Mouse (Mus musculus) gastrocnemius, postnatal 14 days (tissue): Measurements from ENCODE around the gene Ank2. TPM values are rescaled to one million over a fixed set of nuclear protein-coding genes. Genes with fewer than 3 reads are reported as not detected.

Experiments
- DNase-seq: peaks from one replicate; pipeline ENCODE4 v3.0.0; 2021; ENCODE audit warnings: mixed read lengths
- intact Hi-C: fragments of 180-260 bp; cut with DNase I; formaldehyde crosslinking; loops from one replicate; pipeline ENCODE4 v1.15.1; 2025; ENCODE audit warnings: low total_unique reads
- total RNA-seq, 2 experiments: library from RNA; stranded (reverse); gene quantifications; 2 replicates each; pipeline ENCODE4 v1.2.3; 2021

Gene Ank2
- total RNA-seq, 2 experiments from 2014 or later, result 98.1 to 119 TPM

- DNase-seq, result no peak
- intact Hi-C loops, result no loop called here
Measured at GRCm38 (mm10) chr3:127108481-127108880, 390.7 kb downstream of the Ank2 start.

GRCm38 (mm10) chr3:127107281-127107680 is 391.9 kb downstream of the Ank2 start:
- intact Hi-C loops, result no loop called here
- peak; percentile 55 for DNase-seq

GRCm38 (mm10) chr3:127101326-127101725 is 397.8 kb downstream of the Ank2 start:
- no peak for DNase-seq
- intact Hi-C loops, result no loop called here

GRCm38 (mm10) chr3:127097745-127098144 is 401.4 kb downstream of the Ank2 start:
- no peak for DNase-seq
- intact Hi-C loops, result no loop called here

- intact Hi-C loops, result no loop called here
- no peak for DNase-seq
Measured at GRCm38 (mm10) chr3:127097106-127097505, 402.0 kb downstream of the Ank2 start.

- DNase-seq, result no peak
- intact Hi-C loops, result no loop called here
Measured at GRCm38 (mm10) chr3:127093631-127094030, 405.5 kb downstream of the Ank2 start.

- intact Hi-C loops, result no loop called here
- DNase-seq, result no peak
Measured at GRCm38 (mm10) chr3:127087574-127087973, 411.6 kb downstream of the Ank2 start.

- DNase-seq, result no peak
Measured at GRCm38 (mm10) chr3:127086834-127087506, 412.2 kb downstream of the Ank2 start.

GRCm38 (mm10) chr3:127077369-127077768 is 421.8 kb downstream of the Ank2 start:
- DNase-seq, result no peak
- intact Hi-C loops, result no loop called here

More at GRCm38 (mm10) chr3:127086834-127087506, 412.2 kb downstream of the Ank2 start:
- intact Hi-C loops, result no loop called here

- intact Hi-C loops, result no loop called here
- no peak for DNase-seq
Measured at GRCm38 (mm10) chr3:127075531-127076280, 423.4 kb downstream of the Ank2 start.

GRCm38 (mm10) chr3:127071471-127071870 is 427.7 kb downstream of the Ank2 start:
- peak; percentile 62 for DNase-seq

GRCm38 (mm10) chr3:127063654-127064386 is 435.3 kb downstream of the Ank2 start:
- intact Hi-C loops, result no loop called here
- DNase-seq, result no peak

More at GRCm38 (mm10) chr3:127071471-127071870, 427.7 kb downstream of the Ank2 start:
- intact Hi-C loops, result no loop called here

GRCm38 (mm10) chr3:127059671-127060070 is 439.5 kb downstream of the Ank2 start:
- intact Hi-C loops, result no loop called here
- DNase-seq, result no peak

GRCm38 (mm10) chr3:127041288-127041687 is 457.9 kb downstream of the Ank2 start:
- no peak for DNase-seq
- intact Hi-C loops, result no loop called here

GRCm38 (mm10) chr3:127038570-127038969 is 460.6 kb downstream of the Ank2 start:
- intact Hi-C loops, result no loop called here
- DNase-seq, result no peak

GRCm38 (mm10) chr3:127036118-127036517 is 463.0 kb downstream of the Ank2 start:
- intact Hi-C loops, result no loop called here
- no peak for DNase-seq

- no peak for DNase-seq
- intact Hi-C loops, result no loop called here
Measured at GRCm38 (mm10) chr3:127035540-127035939, 463.6 kb downstream of the Ank2 start.

GRCm38 (mm10) chr3:127034983-127035382 is 464.2 kb downstream of the Ank2 start:
- intact Hi-C loops, result no loop called here
- DNase-seq, result no peak

GRCm38 (mm10) chr3:127023992-127024391 is 475.2 kb downstream of the Ank2 start:
- DNase-seq, result no peak
- intact Hi-C loops, result no loop called here

GRCm38 (mm10) chr3:127020167-127020566 is 479.0 kb downstream of the Ank2 start:
- intact Hi-C loops, result no loop called here
- DNase-seq, result no peak
